ENCODE assay signal across 23 mouse cellular contexts in genomic region chr17:57227468-57227867, GRCm38 (mm10). TPM values are rescaled to one million over a fixed set of nuclear protein-coding genes. Genes with fewer than 3 reads are reported as not detected.
DNase-seq lines count a peak whose midpoint lies in the region; ATAC-seq and TF ChIP-seq lines count a peak whose summit lies in the region.
"Had no signal": no experiment of that assay in that cellular context is flagged by ENCODE, and none has a peak within 500 bp of the region (broad histone marks: within the 10 kb centered on the region; RNA-seq: fewer than 3 reads in every experiment).

No protein-coding gene starts in this region.

- peak overlapping the region; percentile 50 for H3K4me2 ChIP-seq in liver, embryonic 13.5 days
- H3K4me2 ChIP-seq in liver, postnatal 0 days (ENCODE audit: low read depth, low read length), result peak overlapping the region; percentile 65
- H3K4me2 ChIP-seq: embryonic facial prominence, embryonic 12.5 days; forebrain, embryonic 13.5 days; heart, embryonic 15.5 days; hindbrain, embryonic 13.5 days had no signal

- ATAC-seq in megakaryocyte, adult 5-6 weeks (ENCODE audit: poor library complexity, severe bottlenecking), result no peak
- no peak for ATAC-seq in liver, embryonic 13.5 days (ENCODE audit: low read depth)
- peak; percentile 52 for ATAC-seq in liver, postnatal 0 days
- ATAC-seq: forebrain, embryonic 13.5 days; forebrain, postnatal 0 days; hindbrain, postnatal 0 days had no signal

- peak; percentile 4 for DNase-seq in gastrocnemius, adult 2 months
- no peak for DNase-seq in gastrocnemius, postnatal 25 days
- DNase-seq in liver, embryonic 13.5 days, result no peak
- no peak for DNase-seq in liver, postnatal 0 days
- DNase-seq in cerebellum, adult 2 months, result no peak
- no peak for DNase-seq in kidney, adult 8-10 months
- DNase-seq: cerebellum, adult 11 months; cerebellum, adult 9-10 months; cerebellum, postnatal 25 days; forebrain, postnatal 0 days; gastrocnemius, postnatal 36 days; heart, postnatal 14 days had no signal

- H3K27ac ChIP-seq in gastrocnemius, adult 2 months, result peak overlapping the region; percentile 46
- H3K27ac ChIP-seq in liver, embryonic 13.5 days, result 0 out of 2 replicates have a peak overlapping the region, but pooled peaks have one; percentile 23
- peak overlapping the region; percentile 95 for H3K27ac ChIP-seq in liver, postnatal 0 days (ENCODE audit: low read depth)
- H3K27ac ChIP-seq in cerebellum, adult 2 months (ENCODE audit: insufficient read depth, low read length), result no peak overlapping the region
- H3K27ac ChIP-seq: embryonic facial prominence, embryonic 12.5 days; forebrain, embryonic 13.5 days; heart, embryonic 15.5 days; hindbrain, embryonic 13.5 days; hindbrain, postnatal 0 days had no signal

- peak overlapping the region; percentile 43 for H3K9ac ChIP-seq in liver, embryonic 13.5 days
- H3K9ac ChIP-seq in liver, postnatal 0 days (replicated peaks), result peak overlapping the region; percentile 64
- H3K9ac ChIP-seq: embryonic facial prominence, embryonic 12.5 days; forebrain, embryonic 13.5 days; forebrain, postnatal 0 days; heart, embryonic 15.5 days; hindbrain, embryonic 13.5 days had no signal

- peaks cover 64% of the 10 kb centered on the region for H3K27me3 ChIP-seq in megakaryocyte, embryonic 14.5 days (replicated peaks)
- peaks cover 10% of the 10 kb centered on the region; the same call in 1 of the 2 replicates for H3K27me3 ChIP-seq in liver, embryonic 13.5 days
- no peaks in the 10 kb centered on the region for H3K27me3 ChIP-seq in liver, postnatal 0 days (ENCODE audit: insufficient read depth, low read length)
- no peaks in the 10 kb centered on the region for H3K27me3 ChIP-seq in cerebellum, adult 2 months (ENCODE audit: control insufficient read depth, insufficient read depth, low read length)
- H3K27me3 ChIP-seq: embryonic facial prominence, embryonic 12.5 days; forebrain, embryonic 13.5 days had no signal

- no peak for TF ChIP-seq CTCF in gastrocnemius, adult 2 months (IDR thresholded peaks at IDR 0.05)
- TF ChIP-seq CTCF in liver, postnatal 0 days (IDR thresholded peaks at IDR 0.05; ENCODE audit: low read depth), result no peak
- TF ChIP-seq CTCF in cerebellum, adult 2 months (IDR thresholded peaks at IDR 0.05; ENCODE audit: borderline replicate concordance, insufficient read depth, low read depth, low read length), result no peak

- no peak for TF ChIP-seq EP300 in liver, postnatal 0 days (IDR thresholded peaks at IDR 0.05; ENCODE audit: low read depth)

- no peaks in the 10 kb centered on the region for H3K9me3 ChIP-seq in megakaryocyte, embryonic 14.5 days
- no peaks in the 10 kb centered on the region for H3K9me3 ChIP-seq in liver, embryonic 13.5 days (replicated peaks)
- no peaks in the 10 kb centered on the region for H3K9me3 ChIP-seq in liver, postnatal 0 days (ENCODE audit: low read length)
- H3K9me3 ChIP-seq: embryonic facial prominence, embryonic 12.5 days; forebrain, embryonic 13.5 days; heart, embryonic 15.5 days; hindbrain, embryonic 13.5 days had no signal

- intact Hi-C loops in gastrocnemius, adult 2 months (cut with DNase I), result no loop called here

- H3K4me1 ChIP-seq in megakaryocyte, embryonic 14.5 days, result peaks cover 70% of the 10 kb centered on the region
- peaks cover 47% of the 10 kb centered on the region for H3K4me1 ChIP-seq in liver, embryonic 13.5 days (replicated peaks)
- peaks cover 47% of the 10 kb centered on the region for H3K4me1 ChIP-seq in liver, postnatal 0 days (ENCODE audit: insufficient read depth)
- H3K4me1 ChIP-seq in cerebellum, adult 2 months (ENCODE audit: control insufficient read depth, insufficient read depth, low read length), result no peaks in the 10 kb centered on the region
- H3K4me1 ChIP-seq: embryonic facial prominence, embryonic 12.5 days; forebrain, embryonic 13.5 days; heart, embryonic 15.5 days; hindbrain, embryonic 13.5 days had no signal

- 73% methylated on average over 2 of the region's 2 CpGs for WGBS in liver, embryonic 13.5 days (ENCODE audit: insufficient replicate concordance)
- WGBS in liver, postnatal 0 days (ENCODE audit: insufficient replicate concordance), result 58% methylated on average over 2 of the region's 2 CpGs
- 87% methylated on average over 2 of the region's 2 CpGs for WGBS in cerebellum, adult 2 months

- H3K4me3 ChIP-seq in gastrocnemius, adult 2 months, result peak overlapping the region; percentile 45
- peak overlapping the region; percentile 30 for H3K4me3 ChIP-seq in megakaryocyte, embryonic 14.5 days (replicated peaks)
- H3K4me3 ChIP-seq in liver, embryonic 13.5 days (replicated peaks), result peak overlapping the region; percentile 41
- H3K4me3 ChIP-seq in liver, postnatal 0 days (ENCODE audit: low read depth, low read length), result peak overlapping the region; percentile 56
- no peak overlapping the region for H3K4me3 ChIP-seq in cerebellum, adult 2 months (replicated peaks; ENCODE audit: insufficient read depth, low read depth, low read length)
- H3K4me3 ChIP-seq: embryonic facial prominence, embryonic 12.5 days; forebrain, embryonic 13.5 days; heart, embryonic 15.5 days; hindbrain, embryonic 13.5 days had no signal

- no peaks in the 10 kb centered on the region for H3K36me3 ChIP-seq in megakaryocyte, embryonic 14.5 days (replicated peaks; ENCODE audit: low read length)
- H3K36me3 ChIP-seq in liver, embryonic 13.5 days, result peaks cover 6% of the 10 kb centered on the region; the same call in 1 of the 2 replicates
- H3K36me3 ChIP-seq in liver, postnatal 0 days (replicated peaks; ENCODE audit: insufficient read depth, low read length), result peaks cover 29% of the 10 kb centered on the region
- H3K36me3 ChIP-seq: embryonic facial prominence, embryonic 12.5 days; heart, embryonic 15.5 days; hindbrain, embryonic 13.5 days had no signal

- no peak for TF ChIP-seq POLR2A in cerebellum, adult 2 months (IDR thresholded peaks at IDR 0.05; ENCODE audit: borderline replicate concordance, insufficient read depth, low read length)

RNA-seq across cellular contexts. Expression of gene C3, which starts 0.5 kb away (rescaled TPM):
- total RNA-seq in gastrocnemius, adult 2 months (2021), result 10 to 100 TPM; 10.3 to 24.5 TPM
- 10 to 100 TPM in 1 of 2 experiments, 1 to 10 TPM in 1; 2.5 to 26.2 TPM for total RNA-seq in gastrocnemius, postnatal 25 days (2021)
- 0.52 and 16.6 TPM in 2 replicates for polyA plus RNA-seq in megakaryocyte, embryonic 14.5 days (2012; ENCODE audit: insufficient read depth, low replicate concordance)
- 699 and 776 TPM in 2 replicates for total RNA-seq in megakaryocyte, adult 5-6 weeks (2015)
- total RNA-seq in megakaryocyte, adult 5-6 weeks (2017), result 1,145 and 1,156 TPM in 2 replicates
- 98.2 and 119 TPM in 2 replicates for polyA plus RNA-seq in liver, embryonic 13.5 days (2015; fragmentation: Nextera tagmentation; extraction: Ambion mirVana)
- polyA plus RNA-seq in liver, postnatal 0 days (2015; fragmentation: Nextera tagmentation; extraction: Ambion mirVana), result 1,136 and 1,364 TPM in 2 replicates
- polyA plus RNA-seq in cerebellum, adult 2 months (2012; rRNA removed), result 1.1 and 1.3 TPM in 2 replicates

RNA-seq across cellular contexts. Expression of gene Gpr108, which starts 20.8 kb away (rescaled TPM):
- 10 to 100 TPM; 24.0 to 24.4 TPM for total RNA-seq in gastrocnemius, adult 2 months (2021)
- total RNA-seq in gastrocnemius, postnatal 25 days (2021), result 10 to 100 TPM; 20.7 to 22.7 TPM
- 30.6 and 33.1 TPM in 2 replicates for polyA plus RNA-seq in megakaryocyte, embryonic 14.5 days (2012; ENCODE audit: insufficient read depth, low replicate concordance)
- total RNA-seq in megakaryocyte, adult 5-6 weeks (2015), result 36.6 and 39.1 TPM in 2 replicates
- 36.6 and 37.7 TPM in 2 replicates for total RNA-seq in megakaryocyte, adult 5-6 weeks (2017)
- 13.7 and 15.2 TPM in 2 replicates for polyA plus RNA-seq in liver, embryonic 13.5 days (2015; fragmentation: Nextera tagmentation; extraction: Ambion mirVana)
- polyA plus RNA-seq in liver, postnatal 0 days (2015; fragmentation: Nextera tagmentation; extraction: Ambion mirVana), result 9.0 and 9.2 TPM in 2 replicates
- 44.0 and 46.9 TPM in 2 replicates for polyA plus RNA-seq in cerebellum, adult 2 months (2012; rRNA removed)

RNA-seq across cellular contexts. Expression of gene Trip10, which starts 21.8 kb away (rescaled TPM):
- total RNA-seq in gastrocnemius, adult 2 months (2021), result 100 to 1,000 TPM; 170 to 176 TPM
- total RNA-seq in gastrocnemius, postnatal 25 days (2021), result 100 to 1,000 TPM; 132 to 134 TPM
- polyA plus RNA-seq in megakaryocyte, embryonic 14.5 days (2012; ENCODE audit: insufficient read depth, low replicate concordance), result 25.4 and 45.7 TPM in 2 replicates
- 3.6 and 5.4 TPM in 2 replicates for total RNA-seq in megakaryocyte, adult 5-6 weeks (2015)
- 9.0 and 9.4 TPM in 2 replicates for total RNA-seq in megakaryocyte, adult 5-6 weeks (2017)
- 10.4 and 11.9 TPM in 2 replicates for polyA plus RNA-seq in liver, embryonic 13.5 days (2015; fragmentation: Nextera tagmentation; extraction: Ambion mirVana)
- polyA plus RNA-seq in liver, postnatal 0 days (2015; fragmentation: Nextera tagmentation; extraction: Ambion mirVana), result 9.3 TPM in 2 replicates
- 8.5 and 10.1 TPM in 2 replicates for polyA plus RNA-seq in cerebellum, adult 2 months (2012; rRNA removed)

RNA-seq across cellular contexts. Expression of gene Tnfsf14, which starts 33.5 kb away (rescaled TPM):
- total RNA-seq in gastrocnemius, adult 2 months (2021), result not detected
- not detected for total RNA-seq in gastrocnemius, postnatal 25 days (2021)
- 49.5 and 144 TPM in 2 replicates for polyA plus RNA-seq in megakaryocyte, embryonic 14.5 days (2012; ENCODE audit: insufficient read depth, low replicate concordance)
- total RNA-seq in megakaryocyte, adult 5-6 weeks (2015), result 5.5 and 6.3 TPM in 2 replicates
- 15.6 and 15.7 TPM in 2 replicates for total RNA-seq in megakaryocyte, adult 5-6 weeks (2017)
- polyA plus RNA-seq in liver, embryonic 13.5 days (2015; fragmentation: Nextera tagmentation; extraction: Ambion mirVana), result 1.4 and 1.8 TPM in 2 replicates
- 1.7 and 1.9 TPM in 2 replicates for polyA plus RNA-seq in liver, postnatal 0 days (2015; fragmentation: Nextera tagmentation; extraction: Ambion mirVana)
- polyA plus RNA-seq in cerebellum, adult 2 months (2012; rRNA removed), result not detected in 2 replicates
- total RNA-seq: forebrain, postnatal 0 days; gastrocnemius, adult 18-20 months; hindbrain, postnatal 0 days; MEL had no signal
- polyA plus RNA-seq: C2C12; cortical plate, adult 2 months; forebrain, embryonic 13.5 days; forebrain, postnatal 0 days; heart, embryonic 15.5 days; hindbrain, postnatal 0 days had no signal

RNA-seq across cellular contexts. Expression of gene Vav1, which starts 51.4 kb away (rescaled TPM):
- total RNA-seq in gastrocnemius, adult 2 months (2021), result under 1 TPM; 0.46 to 0.56 TPM
- total RNA-seq in gastrocnemius, postnatal 25 days (2021), result under 1 TPM; 0.33 to 0.56 TPM
- 34.6 and 164 TPM in 2 replicates for polyA plus RNA-seq in megakaryocyte, embryonic 14.5 days (2012; ENCODE audit: insufficient read depth, low replicate concordance)
- total RNA-seq in megakaryocyte, adult 5-6 weeks (2015), result 84.7 and 92.2 TPM in 2 replicates
- total RNA-seq in megakaryocyte, adult 5-6 weeks (2017), result 307 and 321 TPM in 2 replicates
- polyA plus RNA-seq in liver, embryonic 13.5 days (2015; fragmentation: Nextera tagmentation; extraction: Ambion mirVana), result 11.6 and 12.5 TPM in 2 replicates
- polyA plus RNA-seq in liver, postnatal 0 days (2015; fragmentation: Nextera tagmentation; extraction: Ambion mirVana), result 13.1 and 14.1 TPM in 2 replicates
- 1.2 and 1.5 TPM in 2 replicates for polyA plus RNA-seq in cerebellum, adult 2 months (2012; rRNA removed)
- polyA plus RNA-seq: C2C12 had no signal
